In genomic region chr3:144642141-144642540, GRCm38 (mm10) we compare ENCODE assay signal across 23 mouse cellular contexts.
DNase-seq lines count a peak whose midpoint lies in the region; ATAC-seq and TF ChIP-seq lines count a peak whose summit lies in the region.
"Had no signal": no experiment of that assay in that cellular context is flagged by ENCODE, and none has a peak within 500 bp of the region (broad histone marks: within the 10 kb centered on the region; RNA-seq: fewer than 3 reads in every experiment).

No protein-coding gene starts in this region.

- ATAC-seq in liver, postnatal 0 days, result no peak
- ATAC-seq: activated CD4-positive, CD25-positive, alpha-beta regulatory T cell, adult 4 months; forebrain, embryonic 13.5 days; forebrain, embryonic 15.5 days; Patski had no signal

- H3K9me3 ChIP-seq in liver, postnatal 0 days (ENCODE audit: low read length), result no peaks in the 10 kb centered on the region
- peaks cover 5% of the 10 kb centered on the region; the same call in 1 of the 2 replicates for H3K9me3 ChIP-seq in embryonic facial prominence, embryonic 10.5 days
- H3K9me3 ChIP-seq: embryonic facial prominence, embryonic 12.5 days; forebrain, embryonic 15.5 days had no signal

- no peak for TF ChIP-seq CTCF in liver, adult 2 months (IDR thresholded peaks at IDR 0.05; ENCODE audit: low read depth, low read length)
- TF ChIP-seq CTCF in liver, postnatal 0 days (IDR thresholded peaks at IDR 0.05; ENCODE audit: low read depth), result no peak

- no peak overlapping the region for H3K4me2 ChIP-seq in liver, postnatal 0 days (ENCODE audit: low read depth, low read length)
- H3K4me2 ChIP-seq: embryonic facial prominence, embryonic 12.5 days; forebrain, embryonic 13.5 days; forebrain, embryonic 15.5 days had no signal

- intact Hi-C loops in heart, postnatal 14 days (cut with DNase I), result no loop called here

- H3K36me3 ChIP-seq in liver, adult 2 months (ENCODE audit: control insufficient read depth, insufficient read depth, low read length), result no peaks in the 10 kb centered on the region
- H3K36me3 ChIP-seq in liver, postnatal 0 days (replicated peaks; ENCODE audit: insufficient read depth, low read length), result no peaks in the 10 kb centered on the region
- no peaks in the 10 kb centered on the region for H3K36me3 ChIP-seq in embryonic facial prominence, embryonic 10.5 days (replicated peaks)
- H3K36me3 ChIP-seq: embryonic facial prominence, embryonic 12.5 days; forebrain, embryonic 15.5 days had no signal

- TF ChIP-seq EP300 in liver, postnatal 0 days (IDR thresholded peaks at IDR 0.05; ENCODE audit: low read depth), result no peak

- peaks cover 9% of the 10 kb centered on the region for H3K4me1 ChIP-seq in liver, adult 2 months (ENCODE audit: control insufficient read depth, insufficient read depth, low read length)
- no peaks in the 10 kb centered on the region; the same call in 1 of the 2 replicates for H3K4me1 ChIP-seq in liver, postnatal 0 days (ENCODE audit: insufficient read depth)
- H3K4me1 ChIP-seq in embryonic facial prominence, embryonic 10.5 days, result peaks cover 18% of the 10 kb centered on the region
- H3K4me1 ChIP-seq: embryonic facial prominence, embryonic 12.5 days had no signal

- WGBS in liver, adult 2 months, result 57% methylated on average over 4 of the region's 4 CpGs
- 88% methylated on average over 4 of the region's 4 CpGs for WGBS in liver, postnatal 0 days (ENCODE audit: insufficient replicate concordance)
- WGBS in embryonic facial prominence, embryonic 10.5 days, result 93% methylated on average over 4 of the region's 4 CpGs

- no peak overlapping the region for H3K9ac ChIP-seq in liver, adult 2 months (ENCODE audit: low read depth, low read length)
- H3K9ac ChIP-seq in liver, postnatal 0 days (replicated peaks), result no peak overlapping the region
- H3K9ac ChIP-seq: embryonic facial prominence, embryonic 12.5 days; forebrain, embryonic 13.5 days; forebrain, embryonic 15.5 days; forebrain, postnatal 0 days had no signal

- H3K79me2 ChIP-seq in liver, adult 2 months (ENCODE audit: control insufficient read depth, insufficient read depth, low read length), result no peaks in the 10 kb centered on the region

- peak; percentile 80 for DNase-seq in heart, adult 11 months
- no peak for DNase-seq in heart, postnatal 14 days
- DNase-seq in liver, adult 2 months (ENCODE audit: extremely low read depth, low read depth, low spot score), result peak; percentile 68
- no peak for DNase-seq in liver, postnatal 0 days
- DNase-seq in Muller cell, postnatal 12 days (ENCODE audit: inconsistent ontology term), result peak; percentile 70
- DNase-seq in adipocyte (ENCODE audit: low spot score), result peak; percentile 86
- no peak for DNase-seq in cerebellum, postnatal 10 days
- no peak for DNase-seq in embryonic facial prominence, embryonic 10.5 days (ENCODE audit: low spot score)
- DNase-seq: adrenal gland, adult 2 months; adrenal gland, postnatal 10 days; adrenal gland, postnatal 25 days; cerebellum, adult 11-12 months; cerebellum, adult 2 months; cerebellum, adult 9-10 months; cerebellum, postnatal 14 days; cerebellum, postnatal 36 days; embryo, embryonic 11 days; forebrain, postnatal 0 days had no signal

- H3K27me3 ChIP-seq in liver, adult 2 months (ENCODE audit: control insufficient read depth, insufficient read depth, low read length), result no peaks in the 10 kb centered on the region
- H3K27me3 ChIP-seq in liver, postnatal 0 days (ENCODE audit: insufficient read depth, low read length), result no peaks in the 10 kb centered on the region
- no peaks in the 10 kb centered on the region for H3K27me3 ChIP-seq in embryonic facial prominence, embryonic 10.5 days (replicated peaks; ENCODE audit: low read depth, poor library complexity, severe bottlenecking)
- H3K27me3 ChIP-seq: embryonic facial prominence, embryonic 12.5 days; forebrain, embryonic 13.5 days; forebrain, embryonic 15.5 days; Patski had no signal

- H3K27ac ChIP-seq in liver, adult 2 months (replicated peaks; ENCODE audit: insufficient read depth, low read depth, low read length), result no peak overlapping the region
- H3K27ac ChIP-seq in liver, postnatal 0 days (ENCODE audit: low read depth), result no peak overlapping the region
- no peak overlapping the region for H3K27ac ChIP-seq in embryonic facial prominence, embryonic 10.5 days (replicated peaks)
- H3K27ac ChIP-seq: forebrain, embryonic 13.5 days; forebrain, embryonic 15.5 days had no signal

- H3K4me3 ChIP-seq in liver, adult 2 months (ENCODE audit: insufficient read depth, low read depth, low read length), result no peak overlapping the region
- H3K4me3 ChIP-seq in liver, postnatal 0 days (ENCODE audit: low read depth, low read length), result no peak overlapping the region
- H3K4me3 ChIP-seq in embryonic facial prominence, embryonic 10.5 days, result no peak overlapping the region
- H3K4me3 ChIP-seq: embryonic facial prominence, embryonic 12.5 days; forebrain, embryonic 13.5 days; forebrain, embryonic 15.5 days had no signal

- no peak for TF ChIP-seq POLR2A in liver, adult 2 months (IDR thresholded peaks at IDR 0.05; ENCODE audit: extremely low read depth, insufficient read depth, low read length)

Comparison
In these comparisons a context has a peak if more than half of its experiments do, and no peak if none do; other contexts are left out.
1. DNase-seq: peak in heart, adult 11 months (single experiment), liver, adult 2 months (single experiment), Muller cell, postnatal 12 days (single experiment) and adipocyte (single experiment); none in heart, postnatal 14 days (0 of 2), liver, postnatal 0 days (single experiment), cerebellum, postnatal 10 days (0 of 2) and embryonic facial prominence, embryonic 10.5 days (single experiment).